Mouse (Mus musculus) intestine, embryonic 15.5 days (tissue): ENCODE measurements at regions not wholly inside any gene's neighbourhood (a gene's known extent, or its start where the extent isn't known, plus 50 kb on each side); places are given as distances from the start of the nearest gene placed in this dataset.

Experiments
- ATAC-seq: fragments of 200-750 bp; cut with Nextera tagmentation; 2 replicates; pipeline ENCODE4 v1.8.0; 2017; ENCODE audit warnings: moderate TSS enrichment, moderate library complexity
- H3K27ac ChIP-seq: fragments of 300-500 bp; sonication (generic); 2 replicates; pipeline ENCODE4 v1.5.1; 2015; ENCODE audit warnings: mild to moderate bottlenecking, inconsistent platforms
- H3K27me3 ChIP-seq: fragments of 300-500 bp; sonication (generic); replicated peaks from 2 replicates; pipeline ENCODE4 v1.6.1; 2015; ENCODE audit warnings: inconsistent platforms
- H3K36me3 ChIP-seq: fragments of 300-500 bp; sonication (generic); 2 replicates; pipeline ENCODE4 v1.6.1; 2015; ENCODE audit warnings: inconsistent platforms
- H3K4me1 ChIP-seq: fragments of 300-500 bp; sonication (generic); replicated peaks from 2 replicates; pipeline ENCODE4 v1.6.1; 2015; ENCODE audit warnings: inconsistent platforms
- H3K4me2 ChIP-seq: fragments of 300-500 bp; sonication (generic); replicated peaks from 2 replicates; pipeline ENCODE4 v1.6.1; 2015; ENCODE audit warnings: mild to moderate bottlenecking, inconsistent platforms
- H3K4me3 ChIP-seq: fragments of 300-500 bp; sonication (generic); replicated peaks from 2 replicates; pipeline ENCODE4 v1.5.1; 2015; ENCODE audit warnings: inconsistent platforms
- H3K9ac ChIP-seq: fragments of 300-500 bp; sonication (generic); 2 replicates; pipeline ENCODE4 v1.6.1; 2015; ENCODE audit warnings: inconsistent platforms
- H3K9me3 ChIP-seq: fragments of 300-500 bp; sonication (generic); 2 replicates; pipeline ENCODE4 v1.6.1; 2016; ENCODE audit warnings: inconsistent platforms
- WGBS: fragments of 180-500 bp; shearing (Covaris S2); methylation state at CpG from one replicate; pipeline ENCODE4 v1.1.7; 2015; 5-methylcytosine and 5-hydroxymethylcytosine counted together

GRCm38 (mm10) chr15:67954216-67954615, 1453.5 kb upstream of the Lrrc6 start:
- no peaks in the 10 kb centered on the region for H3K27me3 ChIP-seq
- H3K4me3 ChIP-seq: no peak overlapping the region
- no peak for ATAC-seq
- no peaks in the 10 kb centered on the region for H3K36me3 ChIP-seq
- WGBS: 72% methylated on average over 2 of the region's 2 CpGs
- H3K4me1 ChIP-seq: no peaks in the 10 kb centered on the region
- H3K9ac ChIP-seq: no peak overlapping the region
- no peaks in the 10 kb centered on the region for H3K9me3 ChIP-seq
- no peak overlapping the region for H3K4me2 ChIP-seq
- no peak overlapping the region for H3K27ac ChIP-seq

DNA sequence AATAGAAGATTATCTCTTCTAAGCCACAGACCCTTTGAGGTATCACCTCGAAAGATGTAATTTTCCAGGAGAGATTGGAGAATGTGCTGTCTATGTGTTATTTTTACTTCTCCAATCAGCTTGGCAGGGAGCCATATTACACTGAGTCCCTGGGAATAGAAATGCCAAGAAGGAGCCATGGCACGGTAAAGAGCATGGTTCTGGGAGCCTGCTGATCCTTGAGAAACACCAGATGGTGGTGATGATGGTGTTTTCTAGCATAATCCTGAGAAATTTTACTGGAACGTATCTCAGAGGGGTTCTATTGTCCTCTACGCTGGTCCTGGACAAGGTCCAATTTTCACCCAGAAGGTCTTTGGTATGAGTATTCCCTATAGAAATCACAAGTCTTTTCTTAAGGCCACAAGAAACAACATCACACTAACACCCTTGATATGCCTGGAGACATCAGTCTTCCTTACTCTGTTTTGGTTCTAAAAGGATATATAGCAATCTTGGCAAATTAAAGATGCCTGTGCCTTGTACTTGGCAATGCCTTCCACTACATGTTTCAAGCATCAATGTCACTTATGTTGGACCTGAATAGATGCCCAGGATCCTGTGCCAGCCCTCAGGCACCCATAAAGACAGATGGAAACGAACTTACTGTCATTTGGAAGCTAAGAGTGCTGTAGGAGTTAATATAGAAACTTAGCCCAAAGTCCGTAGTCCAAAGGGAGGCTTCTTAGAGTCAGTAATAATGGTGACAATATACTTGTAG, 1449.8 kb upstream of the Lrrc6 start:
- H3K4me3 ChIP-seq: no peak overlapping the region
- no peak for ATAC-seq

GRCm38 (mm10) chr15:67944330-67945082, 1443.8 kb upstream of the Lrrc6 start:
- Histone ChIP-seq H3K4me1 (no peaks in the 10 kb centered on the region), H3K4me2 (no peak overlapping the region), H3K27ac (no peak overlapping the region), H3K4me3 (no peak overlapping the region), H3K27me3 (no peaks in the 10 kb centered on the region), H3K9ac (no peak overlapping the region), H3K36me3 (no peaks in the 10 kb centered on the region), H3K9me3 (no peaks in the 10 kb centered on the region)
- WGBS: 83% methylated on average over 3 of the region's 3 CpGs
- ATAC-seq: no peak

More for the DNA sequence above, 1449.8 kb upstream of the Lrrc6 start:
- WGBS: 77% methylated on average over 6 of the region's 6 CpGs
- no peaks in the 10 kb centered on the region for H3K36me3 ChIP-seq
- no peak overlapping the region for H3K27ac ChIP-seq
- no peaks in the 10 kb centered on the region for H3K4me1 ChIP-seq
- no peaks in the 10 kb centered on the region for H3K9me3 ChIP-seq
- H3K27me3 ChIP-seq: no peaks in the 10 kb centered on the region
- H3K9ac ChIP-seq: no peak overlapping the region
- no peak overlapping the region for H3K4me2 ChIP-seq

GRCm38 (mm10) chr15:67943046-67943445, 1442.3 kb upstream of the Lrrc6 start:
- H3K27ac ChIP-seq: no peak overlapping the region
- no peaks in the 10 kb centered on the region for H3K9me3 ChIP-seq
- H3K4me3 ChIP-seq: no peak overlapping the region
- H3K4me1 ChIP-seq: no peaks in the 10 kb centered on the region
- no peaks in the 10 kb centered on the region for H3K36me3 ChIP-seq
- no peak overlapping the region for H3K4me2 ChIP-seq
- no peak for ATAC-seq
- no peaks in the 10 kb centered on the region for H3K27me3 ChIP-seq
- no peak overlapping the region for H3K9ac ChIP-seq

DNA sequence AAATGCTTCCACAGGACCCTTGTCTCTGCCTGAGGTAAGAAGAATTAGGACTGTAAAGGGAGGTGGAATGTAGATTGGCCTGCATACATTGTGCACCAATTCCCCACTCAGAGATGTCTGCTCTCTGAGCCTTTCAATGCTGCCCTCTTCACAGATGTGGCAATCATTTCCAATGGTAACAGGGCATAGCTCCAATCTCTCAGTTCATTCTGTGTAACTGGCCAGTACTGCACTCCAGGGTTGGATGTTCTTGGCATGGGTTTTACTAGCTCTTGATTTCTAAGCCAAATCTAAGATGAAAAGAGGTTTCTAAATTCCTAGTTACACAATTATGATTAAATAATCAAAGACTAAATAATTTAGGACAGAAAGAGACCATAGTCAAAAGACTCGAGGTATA, 1439.8 kb upstream of the Lrrc6 start:
- no peaks in the 10 kb centered on the region for H3K9me3 ChIP-seq
- H3K9ac ChIP-seq: no peak overlapping the region
- no peak overlapping the region for H3K27ac ChIP-seq
- ATAC-seq: no peak
- H3K4me3 ChIP-seq: no peak overlapping the region
- no peaks in the 10 kb centered on the region for H3K27me3 ChIP-seq
- H3K4me1 ChIP-seq: no peaks in the 10 kb centered on the region
- H3K4me2 ChIP-seq: no peak overlapping the region
- H3K36me3 ChIP-seq: no peaks in the 10 kb centered on the region
- 75% methylated on average over 1 of the region's 1 CpGs for WGBS

GRCm38 (mm10) chr15:67924885-67925284, 1424.2 kb upstream of the Lrrc6 start:
- Histone ChIP-seq H3K9me3 (no peaks in the 10 kb centered on the region), H3K4me1 (no peaks in the 10 kb centered on the region), H3K9ac (no peak overlapping the region), H3K36me3 (no peaks in the 10 kb centered on the region), H3K27me3 (no peaks in the 10 kb centered on the region), H3K27ac (no peak overlapping the region), H3K4me2 (no peak overlapping the region), H3K4me3 (no peak overlapping the region)
- 67% methylated on average over 2 of the region's 2 CpGs for whole genome bisulfite sequencing
- ATAC-seq: no peak

DNA sequence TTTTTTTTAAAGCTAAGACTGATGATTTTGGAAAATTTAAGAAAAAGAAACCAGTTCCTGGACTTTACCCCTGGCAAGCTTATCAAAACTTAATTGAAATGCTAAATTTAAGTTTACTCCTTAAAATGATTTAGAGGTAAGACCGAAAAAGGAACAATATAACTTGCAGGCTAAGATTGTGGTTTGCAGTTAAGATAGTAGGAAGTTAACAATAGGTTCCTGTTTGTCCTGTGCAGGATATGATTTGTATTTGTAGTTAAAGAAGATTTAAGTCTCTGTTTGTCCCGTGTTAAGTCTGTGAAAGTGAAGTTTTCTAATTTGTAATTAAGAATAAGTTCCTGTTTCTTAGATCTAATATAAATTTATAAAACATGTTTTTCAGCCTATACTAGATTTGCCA, 1406.3 kb upstream of the Lrrc6 start:
- 71% methylated on average over 2 of the region's 2 CpGs for WGBS
- Histone ChIP-seq H3K9me3 (no peaks in the 10 kb centered on the region), H3K4me2 (no peak overlapping the region), H3K36me3 (no peaks in the 10 kb centered on the region), H3K9ac (no peak overlapping the region), H3K4me3 (no peak overlapping the region), H3K27me3 (no peaks in the 10 kb centered on the region), H3K27ac (no peak overlapping the region), H3K4me1 (no peaks in the 10 kb centered on the region)
- ATAC-seq: no peak

DNA sequence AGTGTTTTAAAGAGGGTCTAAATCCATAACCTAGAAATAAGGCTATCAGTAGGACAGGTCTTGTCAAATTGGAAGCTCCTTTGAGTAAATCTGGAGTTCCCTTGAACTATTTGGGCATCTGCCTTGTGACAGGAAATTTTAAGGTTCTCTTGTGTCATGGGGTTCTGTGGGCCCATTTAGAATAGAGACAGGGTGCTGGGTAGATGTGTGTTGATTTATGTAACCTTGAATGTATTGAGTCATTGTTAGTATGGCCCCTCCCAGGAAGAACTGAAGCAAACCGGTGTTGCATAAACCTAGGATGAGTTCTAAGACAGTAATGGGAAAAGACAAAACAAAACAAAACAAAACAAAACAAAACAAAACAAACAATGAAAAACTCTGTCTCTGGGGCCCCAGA, 1404.6 kb upstream of the Lrrc6 start:
- Histone ChIP-seq H3K36me3 (no peaks in the 10 kb centered on the region), H3K9ac (no peak overlapping the region), H3K27me3 (no peaks in the 10 kb centered on the region), H3K4me3 (no peak overlapping the region), H3K27ac (no peak overlapping the region), H3K4me1 (no peaks in the 10 kb centered on the region), H3K4me2 (no peak overlapping the region), H3K9me3 (no peaks in the 10 kb centered on the region)
- WGBS: 64% methylated on average over 1 of the region's 1 CpGs
- ATAC-seq: no peak

DNA sequence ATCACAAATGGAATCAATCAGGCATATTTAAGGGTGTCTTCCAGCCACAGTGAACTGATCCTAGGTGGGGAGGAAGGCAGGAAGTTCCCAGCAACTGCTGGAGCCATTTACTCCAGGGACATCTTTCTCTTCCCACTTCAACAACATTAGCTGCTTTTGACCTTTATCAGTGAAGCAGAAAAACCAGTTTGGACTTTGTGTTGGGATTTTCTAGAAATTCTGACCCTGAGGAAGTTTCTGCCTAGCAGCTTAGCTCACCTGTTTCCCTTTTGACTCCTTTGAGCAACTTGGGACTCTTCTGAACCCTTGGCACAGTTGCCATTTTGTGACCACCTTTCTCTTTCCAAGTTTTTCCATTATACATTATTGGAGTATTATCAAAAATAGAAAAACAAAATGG, 1403.9 kb upstream of the Lrrc6 start:
- Histone ChIP-seq H3K9me3 (no peaks in the 10 kb centered on the region), H3K9ac (no peak overlapping the region), H3K27me3 (no peaks in the 10 kb centered on the region), H3K4me1 (no peaks in the 10 kb centered on the region), H3K36me3 (no peaks in the 10 kb centered on the region), H3K4me3 (no peak overlapping the region), H3K4me2 (no peak overlapping the region), H3K27ac (no peak overlapping the region)
- no peak for ATAC-seq

- Histone ChIP-seq H3K27ac (no peak overlapping the region), H3K36me3 (no peaks in the 10 kb centered on the region), H3K4me3 (no peak overlapping the region), H3K4me2 (no peak overlapping the region), H3K9me3 (no peaks in the 10 kb centered on the region), H3K27me3 (no peaks in the 10 kb centered on the region), H3K4me1 (0 out of 2 replicates have a peak, but pooled peaks cover 2% of the 10 kb centered on the region), H3K9ac (no peak overlapping the region)
- WGBS: 96% methylated on average over 2 of the region's 2 CpGs
- ATAC-seq: no peak
Measured at GRCm38 (mm10) chr15:67902982-67903381, 1402.3 kb upstream of the Lrrc6 start.

DNA sequence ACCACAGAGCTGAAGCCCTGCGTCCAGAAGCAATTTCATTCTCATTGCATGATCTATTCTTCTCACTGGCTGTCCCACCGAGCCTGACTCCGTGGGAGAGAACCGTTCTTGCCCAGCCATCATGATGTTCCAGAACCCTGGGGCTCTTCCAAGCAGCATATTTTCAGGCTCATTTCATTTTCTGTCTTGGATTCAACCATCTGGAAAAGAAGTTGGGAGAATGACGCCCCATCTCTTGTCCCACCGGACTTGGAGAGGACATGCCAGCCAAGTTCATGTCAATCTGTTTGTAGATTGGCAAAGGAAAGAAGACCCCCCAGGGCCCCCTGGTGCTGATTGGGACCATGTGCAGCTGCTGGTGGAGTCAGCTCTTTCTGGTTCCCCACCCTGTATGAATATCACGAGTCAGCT, 1400.5 kb upstream of the Lrrc6 start:
- Histone ChIP-seq H3K4me2 (no peak overlapping the region), H3K9ac (no peak overlapping the region), H3K27me3 (no peaks in the 10 kb centered on the region), H3K4me3 (no peak overlapping the region), H3K36me3 (no peaks in the 10 kb centered on the region), H3K9me3 (no peaks in the 10 kb centered on the region), H3K4me1 (0 out of 2 replicates have a peak, but pooled peaks cover 2% of the 10 kb centered on the region), H3K27ac (no peak overlapping the region)
- ATAC-seq: no peak
- 88% methylated on average over 7 of the region's 7 CpGs for WGBS

DNA sequence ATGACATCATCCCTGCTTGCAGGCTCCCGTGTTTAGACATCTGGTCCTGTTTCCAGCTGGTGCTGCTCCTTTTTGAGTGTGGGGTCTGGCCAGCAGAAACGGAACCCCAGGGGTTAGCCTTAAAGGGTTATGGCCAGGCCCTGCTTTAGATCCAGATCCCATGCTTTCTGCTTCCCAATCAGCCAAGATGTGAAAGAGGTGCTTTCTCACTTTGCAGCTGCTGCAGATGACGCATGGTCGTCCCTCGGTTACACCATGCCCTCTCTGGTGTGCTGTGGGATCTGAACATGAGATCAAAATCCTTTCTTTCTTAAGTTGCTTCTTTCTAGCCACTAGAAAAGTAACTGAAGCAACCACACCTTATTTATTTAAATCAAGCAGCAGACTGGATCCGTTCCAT, 1399.1 kb upstream of the Lrrc6 start:
- no peaks in the 10 kb centered on the region for H3K9me3 ChIP-seq
- WGBS: 61% methylated on average over 6 of the region's 6 CpGs
- H3K27ac ChIP-seq: no peak overlapping the region
- H3K4me1 ChIP-seq: 0 out of 2 replicates have a peak, but pooled peaks cover 2% of the 10 kb centered on the region
- no peak overlapping the region for H3K4me3 ChIP-seq
- no peaks in the 10 kb centered on the region for H3K27me3 ChIP-seq
- no peak overlapping the region for H3K9ac ChIP-seq
- H3K4me2 ChIP-seq: no peak overlapping the region
- ATAC-seq: no peak
- no peaks in the 10 kb centered on the region for H3K36me3 ChIP-seq

- Histone ChIP-seq H3K4me2 (no peak overlapping the region), H3K4me3 (no peak overlapping the region), H3K36me3 (no peaks in the 10 kb centered on the region), H3K27me3 (no peaks in the 10 kb centered on the region), H3K4me1 (0 out of 2 replicates have a peak, but pooled peaks cover 2% of the 10 kb centered on the region), H3K9ac (no peak overlapping the region), H3K9me3 (no peaks in the 10 kb centered on the region), H3K27ac (no peak overlapping the region)
- 71% methylated on average over 3 of the region's 3 CpGs for WGBS
- ATAC-seq: no peak
Measured at GRCm38 (mm10) chr15:67898959-67899403, 1398.3 kb upstream of the Lrrc6 start.
